Mouse (Mus musculus) bone marrow, adult 2 months (tissue): Measurements from ENCODE around the gene Ccdc142. TPM values are rescaled to one million over a fixed set of nuclear protein-coding genes. Genes with fewer than 3 reads are reported as not detected.

Experiments
- H3K27ac ChIP-seq: fragments of 200-500 bp; 2 replicates; pipeline ENCODE4 v1.5.1; 2012; ENCODE audit warnings: low read depth, mild to moderate bottlenecking, control low read depth, inconsistent platforms, low read length; ENCODE audit not compliant: control insufficient read depth, poor library complexity, insufficient read depth
- H3K4me1 ChIP-seq: fragments of 200-500 bp; 2 replicates; pipeline ENCODE4 v1.6.1; 2011; ENCODE audit warnings: low read length; ENCODE audit not compliant: control insufficient read depth, insufficient read depth
- H3K4me3 ChIP-seq: fragments of 200-500 bp; replicated peaks from 2 replicates; pipeline ENCODE3; 2011; ENCODE audit warnings: mild to moderate bottlenecking, low read depth, low read length, control low read depth; ENCODE audit not compliant: control insufficient read depth
- CTCF ChIP-seq: fragments of 200-500 bp; IDR thresholded peaks from 2 replicates; pipeline ENCODE4 v1.5.1; 2011; ENCODE audit warnings: low read length, control low read depth; ENCODE audit not compliant: control insufficient read depth, insufficient read depth
- POLR2A ChIP-seq: fragments of 200-500 bp; IDR thresholded peaks from 2 replicates; pipeline ENCODE4 v1.6.1; 2011; ENCODE audit warnings: low read depth, mild to moderate bottlenecking, control low read depth, low read length, borderline replicate concordance; ENCODE audit not compliant: control insufficient read depth
- WGBS: fragments of 180-500 bp; shearing (Covaris S2); methylation state at CpG from one replicate; pipeline ENCODE4 v1.1.7; 2018; 5-methylcytosine and 5-hydroxymethylcytosine counted together
- polyA plus RNA-seq: library from polyadenylated mRNA; stranded (reverse); fragments of >200 nt; gene quantifications from 2 replicates; pipeline ENCODE4 v1.2.4, GENCODE M21; 2011; ENCODE audit warnings: low replicate concordance; ENCODE audit not compliant: missing spikeins, insufficient read depth, insufficient read length

Gene Ccdc142
- polyA plus RNA-seq, 1 experiment, result 2.5 TPM

GRCm38 (mm10) chr6:83092416-83093127 lies 8.8 kb upstream of the Ccdc142 start:
- no peak for TF ChIP-seq CTCF
- no peak for TF ChIP-seq POLR2A
- Histone ChIP-seq H3K4me1 (peaks cover 1% of the 10 kb centered on the region; the same call in 1 of the 2 replicates), H3K4me3 (no peak overlapping the region), H3K27ac (no peak overlapping the region)
- 10% methylated on average over 6 of the region's 6 CpGs for WGBS

- TF ChIP-seq CTCF, result no peak
- no peak for TF ChIP-seq POLR2A
- peaks cover 1% of the 10 kb centered on the region; the same call in 1 of the 2 replicates for H3K4me1 ChIP-seq
- 51% methylated on average over 6 of the region's 6 CpGs for WGBS
- H3K4me3 ChIP-seq, result no peak overlapping the region
- no peak overlapping the region for H3K27ac ChIP-seq
Observed at GRCm38 (mm10) chr6:83095968-83096367, 5.4 kb upstream of the Ccdc142 start.

GRCm38 (mm10) chr6:83098411-83098810 lies 3.0 kb upstream of the Ccdc142 start:
- peaks cover 1% of the 10 kb centered on the region; the same call in 1 of the 2 replicates for H3K4me1 ChIP-seq
- no peak for TF ChIP-seq POLR2A
- no peak for TF ChIP-seq CTCF
- 80% methylated on average over 2 of the region's 2 CpGs for whole genome bisulfite sequencing
- H3K4me3 ChIP-seq, result no peak overlapping the region
- H3K27ac ChIP-seq, result no peak overlapping the region

DNA sequence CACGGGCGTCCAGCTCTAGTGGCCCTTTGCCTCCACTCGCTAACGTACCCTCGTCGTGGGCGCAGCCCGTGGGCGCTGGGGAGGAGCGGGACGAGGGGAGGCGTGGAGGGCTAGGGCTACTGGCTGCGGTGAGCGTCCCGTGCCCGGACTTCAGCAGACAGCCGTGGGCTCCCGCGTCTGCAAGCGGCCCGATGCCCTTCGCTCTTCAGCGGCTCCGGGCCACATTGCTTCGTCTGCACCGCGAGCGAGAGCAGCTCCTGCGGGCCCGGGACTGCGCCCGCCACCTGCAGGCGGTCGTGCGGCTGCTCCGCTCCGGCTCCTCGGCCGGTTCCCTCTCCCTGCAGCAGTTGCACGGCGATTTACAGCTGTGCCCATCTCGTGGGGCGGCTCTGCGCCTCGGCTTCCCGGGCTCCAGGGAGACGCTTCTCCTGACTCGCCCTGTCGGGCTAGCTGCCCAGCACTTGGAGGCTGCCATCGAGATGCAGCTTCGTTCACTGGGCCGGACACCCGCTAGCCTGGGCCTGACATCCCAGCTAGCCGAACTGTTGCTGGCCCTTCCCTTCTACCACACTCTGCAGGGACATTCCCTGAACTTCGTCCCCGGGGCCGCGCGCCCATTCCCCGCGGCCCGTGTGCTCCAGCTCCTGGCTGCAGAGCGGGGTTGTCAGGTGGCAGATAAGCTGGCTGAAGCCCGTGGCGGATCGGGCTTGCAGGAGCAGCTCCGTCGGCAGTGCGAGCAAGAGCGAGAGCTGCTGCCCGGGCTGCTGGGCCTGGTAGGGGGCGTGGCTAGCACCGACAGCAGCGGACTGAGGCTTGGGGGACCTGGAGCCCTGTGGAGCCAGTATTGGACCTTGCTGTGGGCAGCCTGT lies 521 bp downstream of the Ccdc142 start:
- TF ChIP-seq POLR2A (peak; percentile 49; the same call in 1 of the 2 replicates), CTCF (peak; percentile 45; the same call in 1 of the 2 replicates)
- under 1% methylated on average over 74 of the region's 74 CpGs for WGBS
- peak overlapping the region; percentile 79 for H3K27ac ChIP-seq

GRCm38 (mm10) chr6:83103130-83103650 lies 1.8 kb downstream of the Ccdc142 start:
- TF ChIP-seq POLR2A (no peak), CTCF (no peak)
- Histone ChIP-seq H3K27ac (no peak overlapping the region), H3K4me3 (no peak overlapping the region), H3K4me1 (no peaks in the 10 kb centered on the region; the same call in 1 of the 2 replicates)
- 89% methylated on average over 11 of the region's 11 CpGs for WGBS

More for the DNA sequence above, 521 bp downstream of the Ccdc142 start:
- Histone ChIP-seq H3K4me3 (peak overlapping the region; percentile 87), H3K4me1 (no peaks in the 10 kb centered on the region; the same call in 1 of the 2 replicates)

DNA sequence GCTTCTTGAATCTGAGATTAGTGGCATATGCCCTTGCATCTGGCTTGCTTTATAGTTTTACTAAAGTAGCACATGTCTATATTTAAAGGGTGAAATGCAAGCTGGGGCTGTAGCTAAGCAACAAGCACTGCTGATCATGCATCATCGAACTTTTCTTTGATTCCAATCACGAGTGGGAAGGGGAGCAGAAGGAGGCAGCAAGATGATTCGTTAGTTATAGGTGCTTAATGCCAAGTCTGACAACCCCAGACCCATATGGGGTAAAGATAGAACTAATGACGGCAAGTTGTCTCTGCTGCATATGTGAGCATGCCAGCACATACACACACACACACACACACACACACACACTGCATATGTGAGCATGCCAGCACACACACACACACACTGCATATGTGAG lies 2.8 kb downstream of the Ccdc142 start:
- H3K27ac ChIP-seq, result no peak overlapping the region
- WGBS, result 87% methylated on average over 4 of the region's 4 CpGs
- no peak overlapping the region for H3K4me3 ChIP-seq
- no peak for TF ChIP-seq POLR2A
- no peak for TF ChIP-seq CTCF
- H3K4me1 ChIP-seq, result no peaks in the 10 kb centered on the region; the same call in 1 of the 2 replicates

GRCm38 (mm10) chr6:83107566-83108400 lies 6.4 kb downstream of the Ccdc142 start:
- H3K27ac ChIP-seq, result no peak overlapping the region
- no peak overlapping the region for H3K4me3 ChIP-seq
- H3K4me1 ChIP-seq, result no peaks in the 10 kb centered on the region; the same call in 1 of the 2 replicates
- 47% methylated on average over 13 of the region's 13 CpGs for WGBS
- TF ChIP-seq POLR2A (no peak), CTCF (peak; percentile 94)
